8 mouse cellular contexts compared by ENCODE assay signal in the genomic region with DNA sequence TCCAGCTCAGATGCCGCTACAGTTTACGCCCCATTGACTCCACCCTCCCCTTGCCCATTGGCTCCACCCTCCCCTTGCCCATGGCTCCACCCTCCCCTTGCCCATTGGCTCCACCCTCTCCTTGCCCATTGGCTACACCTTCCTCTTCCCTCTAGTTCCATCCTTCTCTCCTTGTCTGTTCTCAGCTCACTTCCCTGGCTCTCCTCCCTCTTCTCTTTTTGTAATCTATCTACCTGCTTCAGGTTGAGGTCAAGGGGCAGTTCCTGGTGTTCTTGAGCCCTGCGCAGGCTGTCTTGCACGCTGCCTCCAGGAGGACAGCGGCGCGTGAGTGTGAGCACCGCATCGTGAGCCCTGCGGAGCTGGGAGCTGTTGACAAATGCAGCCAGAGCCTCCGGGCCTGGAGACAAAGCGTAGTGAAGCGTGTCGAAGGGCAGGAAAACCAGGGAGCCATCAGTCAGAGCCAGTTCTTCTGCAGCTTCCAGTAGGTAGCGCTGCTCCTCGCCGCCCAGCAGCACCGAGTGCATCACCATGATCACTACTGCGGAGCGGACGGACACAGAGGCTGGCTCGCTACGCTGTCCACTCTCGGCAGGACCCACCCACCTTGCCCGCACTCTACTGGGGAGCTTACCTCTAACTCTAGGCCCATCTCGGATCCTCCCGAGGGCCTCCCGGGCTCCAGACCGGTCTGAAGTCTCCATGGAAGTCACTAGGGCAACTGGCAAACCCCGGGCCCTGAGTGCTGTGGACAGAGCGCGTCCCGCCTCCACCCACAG. TPM values are rescaled to one million over a fixed set of nuclear protein-coding genes. Genes with fewer than 3 reads are reported as not detected.
DNase-seq lines count a peak whose midpoint lies in the region; ATAC-seq lines count a peak whose summit lies in the region.

No protein-coding gene starts in this region.

- H3K79me2 ChIP-seq in macrophage (ENCODE audit: inconsistent target): no peaks in the 10 kb centered on the region

- WGBS in macrophage (ENCODE audit: missing documents): 4% methylated on average over 33 of the region's 33 CpGs

- H3K36me3 ChIP-seq in macrophage (ENCODE audit: inconsistent target): no peaks in the 10 kb centered on the region

- peak overlapping the region; percentile 10; the same call in 1 of the 2 replicates for H3K4me3 ChIP-seq in macrophage (ENCODE audit: inconsistent target)

- peak; percentile 44 to 63 for DNase-seq in adrenal gland, adult 18-20 months (ENCODE audit: low spot score in 2 of 2)
- peak; percentile 78 to 86 for DNase-seq in cerebellum, postnatal 36 days
- DNase-seq in gastrocnemius, adult 18-20 months (ENCODE audit: low spot score): peak; percentile 80
- DNase-seq in left cerebral cortex, adult 8-10 months (ENCODE audit: low spot score in 2 of 2): peak; percentile 37 to 54
- peak; percentile 82 for DNase-seq in right cerebral cortex, adult 18-20 months
- DNase-seq in urinary bladder, postnatal 25 days (ENCODE audit: low spot score): peak; percentile 46

- ATAC-seq in inflammation-experienced regulatory T-cells, adult 6 months: peak; percentile 96

- H3K27ac ChIP-seq in macrophage: no peak overlapping the region

RNA-seq across cellular contexts. Expression of a gene that starts 1.4 kb away (rescaled TPM):
- under 1 TPM in 1 of 2 experiments, not detected in 1; 0.07 TPM for total RNA-seq in adrenal gland, adult 18-20 months (2021)
- total RNA-seq in gastrocnemius, adult 18-20 months (2021): not detected
- polyA plus RNA-seq in inflammation-experienced regulatory T-cells, adult 6 months (2017; shearing (Covaris generic)): under 1 TPM; 0.14 to 0.38 (median 0.17) TPM
- 1 to 10 TPM; 1.3 to 1.8 (median 1.5) TPM for total RNA-seq in left cerebral cortex, adult 8-10 months (2022)
- under 1 TPM in 5 of 26 experiments, not detected in 21; 0.04 to 0.22 (median 0.08) TPM for total RNA-seq in macrophage (2018; cell fraction: chromatin; rRNA removed)
- total RNA-seq in macrophage (2018; cell fraction: cytosol; rRNA removed): not detected
- total RNA-seq in macrophage (2018; cell fraction: nucleus; rRNA removed): under 1 TPM in 6 of 26 experiments, not detected in 20; 0.04 to 0.17 (median 0.09) TPM
- not detected in 3 replicates for polyA plus RNA-seq in macrophage (2018)

RNA-seq across cellular contexts. Expression of a gene that starts 37.8 kb away (rescaled TPM):
- not detected for total RNA-seq in adrenal gland, adult 18-20 months (2021)
- not detected for total RNA-seq in gastrocnemius, adult 18-20 months (2021)
- 1 to 10 TPM; 3.7 to 5.0 (median 3.9) TPM for polyA plus RNA-seq in inflammation-experienced regulatory T-cells, adult 6 months (2017; shearing (Covaris generic))
- 10 to 100 TPM in 2 of 4 experiments, 1 to 10 TPM in 2; 9.2 to 11.4 (median 10.2) TPM for total RNA-seq in left cerebral cortex, adult 8-10 months (2022)
- not detected for total RNA-seq in macrophage (2018; cell fraction: chromatin; rRNA removed)
- under 1 TPM in 2 of 26 experiments, not detected in 24; 0.05 TPM for total RNA-seq in macrophage (2018; cell fraction: cytosol; rRNA removed)
- total RNA-seq in macrophage (2018; cell fraction: nucleus; rRNA removed): not detected
- not detected in 3 replicates for polyA plus RNA-seq in macrophage (2018)

Comparison
In these comparisons a context has a peak if more than half of its experiments do, and no peak if none do; other contexts are left out.
1. RNA of a gene that starts 37.8 kb away (total RNA-seq): 9.2 to 11.4 TPM in left cerebral cortex, adult 8-10 months; not detected in adrenal gland, adult 18-20 months and not detected in gastrocnemius, adult 18-20 months; every median in the first group is over 4 times any median in the second.
2. Peak in every context shown above with its lines, with median percentiles within 50 percentile points of each other: DNase-seq.